Mouse (Mus musculus): Measurements from ENCODE around the gene Dus1l. TPM values are rescaled to one million over a fixed set of nuclear protein-coding genes. Genes with fewer than 3 reads are reported as not detected.
A peak's percentile ranks its signal among the peaks of the same experiment; 100 is the strongest.

The Dus1l gene
- polyA plus RNA-seq, 1 experiment, result 65.8 TPM

DNA sequence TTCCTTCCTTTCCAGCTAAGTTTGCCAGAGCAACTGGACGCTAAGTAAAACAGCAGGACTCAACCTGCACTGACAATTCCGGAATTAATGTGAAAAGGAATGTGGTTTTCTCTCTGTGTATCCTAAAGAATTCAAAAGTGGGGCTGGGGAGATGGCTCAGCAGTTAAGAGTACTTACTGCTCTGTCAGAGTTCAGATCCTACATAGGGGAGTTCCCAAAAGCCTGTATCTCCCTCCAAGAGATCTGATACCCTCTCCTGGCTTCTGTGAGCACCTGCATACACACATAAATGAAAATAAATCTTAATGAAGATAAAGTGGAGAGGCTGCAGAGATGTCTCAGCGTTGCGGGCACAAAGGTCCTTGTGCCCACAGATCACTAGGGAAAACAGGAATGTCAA is 44.6 kb downstream of the Dus1l start:
- no peaks in the 10 kb centered on the region for H3K27me3 ChIP-seq (ENCODE audit: control insufficient read depth, insufficient read depth, low read length)

DNA sequence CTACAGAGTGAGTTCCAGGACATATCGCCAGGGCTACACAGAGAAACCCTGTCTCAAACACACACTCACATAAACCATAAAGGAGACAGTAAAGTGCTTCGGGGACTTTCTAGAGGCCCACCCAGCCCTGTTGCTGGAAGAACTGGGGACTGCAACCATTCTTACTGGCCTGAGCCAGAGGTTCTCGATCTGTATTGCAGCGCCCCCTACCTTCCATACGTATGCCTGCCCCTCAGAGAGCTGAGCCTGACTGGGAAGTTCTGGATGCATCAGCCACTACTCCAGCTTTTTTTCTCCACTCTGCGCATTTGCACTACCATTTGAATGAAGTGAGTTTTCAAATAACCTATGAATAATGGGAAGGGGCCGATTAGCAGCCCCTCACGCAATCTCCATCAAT is 46.8 kb downstream of the Dus1l start:
- H3K36me3 ChIP-seq (ENCODE audit: control insufficient read depth, insufficient read depth, low read length), result no peaks in the 10 kb centered on the region
- H3K4me3 ChIP-seq (ENCODE audit: control insufficient read depth, insufficient read depth, low read length), result no peak overlapping the region
- TF ChIP-seq CTCF (IDR thresholded peaks at IDR 0.05; ENCODE audit: borderline replicate concordance, control insufficient read depth, extremely low read depth, insufficient read depth, low read length, poor library complexity), result peak; percentile 55; the same call in 1 of the 2 replicates
- TF ChIP-seq POLR2A (IDR thresholded peaks at IDR 0.05; ENCODE audit: control insufficient read depth, extremely low read depth, insufficient read depth, low read length, poor library complexity), result no peak
- no peak overlapping the region for H3K27ac ChIP-seq (ENCODE audit: control insufficient read depth, insufficient read depth, low read length)
- no peaks in the 10 kb centered on the region for H3K4me1 ChIP-seq (replicated peaks; ENCODE audit: control insufficient read depth, insufficient read depth, low read length)
- WGBS, result 71% methylated on average over 8 of the region's 8 CpGs
- DNase-seq, result peak; percentile 40
- H3K27me3 ChIP-seq (ENCODE audit: control insufficient read depth, insufficient read depth, low read length), result no peaks in the 10 kb centered on the region

More for the DNA sequence above, 44.6 kb downstream of the Dus1l start:
- WGBS, result 84% methylated on average over 4 of the region's 4 CpGs
- TF ChIP-seq CTCF (IDR thresholded peaks at IDR 0.05; ENCODE audit: borderline replicate concordance, control insufficient read depth, extremely low read depth, insufficient read depth, low read length, poor library complexity) (no peak), POLR2A (IDR thresholded peaks at IDR 0.05; ENCODE audit: control insufficient read depth, extremely low read depth, insufficient read depth, low read length, poor library complexity) (no peak)
- no peaks in the 10 kb centered on the region for H3K4me1 ChIP-seq (replicated peaks; ENCODE audit: control insufficient read depth, insufficient read depth, low read length)
- no peaks in the 10 kb centered on the region for H3K36me3 ChIP-seq (ENCODE audit: control insufficient read depth, insufficient read depth, low read length)
- H3K4me3 ChIP-seq (ENCODE audit: control insufficient read depth, insufficient read depth, low read length), result no peak overlapping the region
- no peak for DNase-seq
- no peak overlapping the region for H3K27ac ChIP-seq (ENCODE audit: control insufficient read depth, insufficient read depth, low read length)

DNA sequence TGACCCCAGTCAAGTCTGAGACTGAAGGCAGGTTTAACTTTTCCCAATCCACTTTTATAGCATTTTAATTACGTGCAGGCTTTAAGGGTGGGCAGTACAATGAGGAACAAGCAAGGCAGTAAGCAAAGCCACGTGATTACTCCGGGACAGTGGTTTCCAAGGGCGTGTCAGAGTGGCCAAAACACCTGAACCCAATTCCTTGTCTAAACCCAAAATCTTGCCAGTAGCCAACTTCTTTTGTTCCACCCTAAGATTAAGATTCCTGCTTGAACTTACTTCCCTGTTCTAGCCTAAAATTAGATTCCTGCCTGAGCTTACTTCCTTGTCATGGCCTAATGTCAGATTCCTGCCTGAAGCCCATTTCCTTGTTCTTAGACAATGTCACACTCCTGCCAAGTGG is 48.2 kb downstream of the Dus1l start:
- no peak for DNase-seq
- no peaks in the 10 kb centered on the region for H3K4me1 ChIP-seq (replicated peaks; ENCODE audit: control insufficient read depth, insufficient read depth, low read length)
- TF ChIP-seq POLR2A (IDR thresholded peaks at IDR 0.05; ENCODE audit: control insufficient read depth, extremely low read depth, insufficient read depth, low read length, poor library complexity) (no peak), CTCF (IDR thresholded peaks at IDR 0.05; ENCODE audit: borderline replicate concordance, control insufficient read depth, extremely low read depth, insufficient read depth, low read length, poor library complexity) (no peak)
- no peaks in the 10 kb centered on the region for H3K27me3 ChIP-seq (ENCODE audit: control insufficient read depth, insufficient read depth, low read length)
- no peaks in the 10 kb centered on the region for H3K36me3 ChIP-seq (ENCODE audit: control insufficient read depth, insufficient read depth, low read length)
- no peak overlapping the region for H3K4me3 ChIP-seq (ENCODE audit: control insufficient read depth, insufficient read depth, low read length)
- H3K27ac ChIP-seq (ENCODE audit: control insufficient read depth, insufficient read depth, low read length), result no peak overlapping the region
- WGBS, result 43% methylated on average over 4 of the region's 4 CpGs

DNA sequence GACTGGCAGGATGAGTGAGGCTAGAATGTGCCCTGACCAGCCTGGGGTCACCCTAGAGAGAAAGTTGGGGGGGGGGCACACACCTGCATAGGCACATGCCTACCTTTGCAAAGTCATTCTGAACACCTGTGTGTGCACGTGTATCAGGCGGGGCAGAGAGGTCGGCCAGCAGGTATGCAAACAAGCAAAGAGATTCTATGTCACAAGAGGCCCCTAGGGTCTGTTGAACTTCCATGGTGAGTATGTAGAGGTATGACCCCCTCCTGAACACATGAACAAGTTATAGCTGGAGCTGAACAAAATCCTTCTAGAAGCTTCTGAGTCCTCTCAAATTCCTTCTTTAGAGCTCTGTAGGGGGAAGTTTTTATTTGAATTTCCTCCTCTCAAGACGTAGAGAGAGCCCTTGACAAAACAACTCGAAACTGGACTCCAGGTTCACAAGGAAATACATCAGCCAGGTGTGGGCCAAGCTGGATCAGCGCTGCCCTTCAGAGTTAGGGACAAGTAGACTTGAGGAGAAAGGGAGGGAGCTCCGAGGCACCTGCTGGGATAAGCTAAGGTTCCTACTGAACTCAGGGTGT is 52.0 kb downstream of the Dus1l start:
- H3K4me3 ChIP-seq (ENCODE audit: control insufficient read depth, insufficient read depth, low read length), result no peak overlapping the region
- WGBS, result 90% methylated on average over 7 of the region's 7 CpGs
- H3K4me1 ChIP-seq (replicated peaks; ENCODE audit: control insufficient read depth, insufficient read depth, low read length), result no peaks in the 10 kb centered on the region
- H3K27ac ChIP-seq (ENCODE audit: control insufficient read depth, insufficient read depth, low read length), result no peak overlapping the region
- no peak for DNase-seq
- H3K27me3 ChIP-seq (ENCODE audit: control insufficient read depth, insufficient read depth, low read length), result no peaks in the 10 kb centered on the region
- TF ChIP-seq POLR2A (IDR thresholded peaks at IDR 0.05; ENCODE audit: control insufficient read depth, extremely low read depth, insufficient read depth, low read length, poor library complexity), result no peak
- TF ChIP-seq CTCF (IDR thresholded peaks at IDR 0.05; ENCODE audit: borderline replicate concordance, control insufficient read depth, extremely low read depth, insufficient read depth, low read length, poor library complexity), result no peak
- no peaks in the 10 kb centered on the region for H3K36me3 ChIP-seq (ENCODE audit: control insufficient read depth, insufficient read depth, low read length)

DNA sequence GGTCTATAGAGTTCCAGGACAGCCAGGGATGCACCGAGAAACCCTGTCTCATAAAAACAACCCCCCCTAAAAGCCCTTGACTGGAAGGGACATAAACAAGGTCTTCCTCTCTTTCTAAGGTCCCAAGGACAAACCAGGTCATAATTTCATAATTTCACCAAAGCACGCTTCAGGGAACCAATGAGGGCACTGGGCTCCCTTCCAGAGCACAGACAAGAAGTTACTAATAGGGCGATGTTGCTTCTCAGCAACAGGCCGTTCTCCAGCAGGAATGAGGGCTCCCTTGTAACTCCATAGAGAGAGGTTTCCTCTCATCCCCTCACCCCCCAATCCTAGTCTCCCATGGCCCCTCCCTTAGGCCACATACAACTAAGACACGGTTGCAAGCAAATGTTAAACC is 55.2 kb downstream of the Dus1l start:
- H3K4me1 ChIP-seq (replicated peaks; ENCODE audit: control insufficient read depth, insufficient read depth, low read length), result no peaks in the 10 kb centered on the region

More for the DNA sequence above, 55.2 kb downstream of the Dus1l start:
- Histone ChIP-seq H3K27me3 (ENCODE audit: control insufficient read depth, insufficient read depth, low read length) (no peaks in the 10 kb centered on the region), H3K27ac (ENCODE audit: control insufficient read depth, insufficient read depth, low read length) (no peak overlapping the region), H3K4me3 (ENCODE audit: control insufficient read depth, insufficient read depth, low read length) (no peak overlapping the region), H3K36me3 (ENCODE audit: control insufficient read depth, insufficient read depth, low read length) (no peaks in the 10 kb centered on the region)
- WGBS, result 94% methylated on average over 5 of the region's 5 CpGs
- DNase-seq, result no peak
- TF ChIP-seq CTCF (IDR thresholded peaks at IDR 0.05; ENCODE audit: borderline replicate concordance, control insufficient read depth, extremely low read depth, insufficient read depth, low read length, poor library complexity), result no peak
- TF ChIP-seq POLR2A (IDR thresholded peaks at IDR 0.05; ENCODE audit: control insufficient read depth, extremely low read depth, insufficient read depth, low read length, poor library complexity), result no peak

Other genes with a start within 250 kb of the Dus1l start
- 167 and 191 TPM in 2 replicates for gene Mcrip1, start 246.7 kb downstream of the Dus1l start, polyA plus RNA-seq (2012; rRNA removed)
- gene Ppp1r27, start 245.3 kb downstream of the Dus1l start, polyA plus RNA-seq (2012; rRNA removed), result 5.0 and 6.4 TPM in 2 replicates
- gene P4hb, start 223.2 kb downstream of the Dus1l start, polyA plus RNA-seq (2012; rRNA removed), result 125 and 139 TPM in 2 replicates
- gene Arhgdia, start 214.8 kb downstream of the Dus1l start, polyA plus RNA-seq (2012; rRNA removed), result 1,184 and 1,219 TPM in 2 replicates
- gene Alyref, start 198.0 kb downstream of the Dus1l start, polyA plus RNA-seq (2012; rRNA removed), result 60.9 and 74.6 TPM in 2 replicates
- gene Anapc11, start 198.0 kb downstream of the Dus1l start, polyA plus RNA-seq (2012; rRNA removed), result 127 and 140 TPM in 2 replicates
- gene Npb, start 187.9 kb downstream of the Dus1l start, polyA plus RNA-seq (2012; rRNA removed), result 2.2 and 2.8 TPM in 2 replicates
- 247 and 260 TPM in 2 replicates for gene Pcyt2, start 178.5 kb downstream of the Dus1l start, polyA plus RNA-seq (2012; rRNA removed)
- gene Sirt7, start 171.2 kb downstream of the Dus1l start, polyA plus RNA-seq (2012; rRNA removed), result 169 and 184 TPM in 2 replicates
- gene Mafg, start 162.8 kb downstream of the Dus1l start, polyA plus RNA-seq (2012; rRNA removed), result 33.6 and 35.5 TPM in 2 replicates
- 2.8 and 3.4 TPM in 2 replicates for gene Pycr1, start 152.6 kb downstream of the Dus1l start, polyA plus RNA-seq (2012; rRNA removed)
- gene Myadml2, start 148.2 kb downstream of the Dus1l start, polyA plus RNA-seq (2012; rRNA removed), result 1.2 and 3.2 TPM in 2 replicates
- gene Notum, start 135.2 kb downstream of the Dus1l start, polyA plus RNA-seq (2012; rRNA removed), result 0.24 and 0.89 TPM in 2 replicates
- gene Aspscr1, start 123.4 kb downstream of the Dus1l start, polyA plus RNA-seq (2012; rRNA removed), result 170 and 183 TPM in 2 replicates
- gene Cenpx, start 82.7 kb downstream of the Dus1l start, polyA plus RNA-seq (2012; rRNA removed), result 103 and 112 TPM in 2 replicates
- gene Lrrc45, start 82.5 kb downstream of the Dus1l start, polyA plus RNA-seq (2012; rRNA removed), result 69.2 and 77.3 TPM in 2 replicates
- gene Rac3, start 74.9 kb downstream of the Dus1l start, polyA plus RNA-seq (2012; rRNA removed), result 22.8 and 26.3 TPM in 2 replicates
- 78.4 and 126 TPM in 2 replicates for gene Dcxr, start 69.1 kb downstream of the Dus1l start, polyA plus RNA-seq (2012; rRNA removed)
- 426 and 617 TPM in 2 replicates for gene Cbr2, start 64.3 kb downstream of the Dus1l start, polyA plus RNA-seq (2012; rRNA removed)
- 3.3 and 4.5 TPM in 2 replicates for gene Hmga1b, start 33.6 kb downstream of the Dus1l start, polyA plus RNA-seq (2012; rRNA removed)
- gene Rfng, start 12.2 kb downstream of the Dus1l start, polyA plus RNA-seq (2012; rRNA removed), result 87.4 and 102 TPM in 2 replicates
- gene Gps1, start 12.1 kb downstream of the Dus1l start, polyA plus RNA-seq (2012; rRNA removed), result 171 and 193 TPM in 2 replicates
- 973 and 1,776 TPM in 2 replicates for gene Fasn, start 28.1 kb upstream of the Dus1l start, polyA plus RNA-seq (2012; rRNA removed)
- gene Ccdc57, start 136.5 kb upstream of the Dus1l start, polyA plus RNA-seq (2012; rRNA removed), result 1.6 and 1.7 TPM in 2 replicates
- 8.0 and 8.5 TPM in 2 replicates for gene Slc16a3, start 152.1 kb upstream of the Dus1l start, polyA plus RNA-seq (2012; rRNA removed)
- gene Csnk1d, start 194.9 kb upstream of the Dus1l start, polyA plus RNA-seq (2012; rRNA removed), result 98.2 and 106 TPM in 2 replicates
- 39.2 and 55.2 TPM in 2 replicates for gene Cd7, start 243.0 kb upstream of the Dus1l start, polyA plus RNA-seq (2012; rRNA removed)